Mouse (Mus musculus) lung, postnatal 10 days (tissue): ENCODE results near the gene Rfx4.

Source experiments
- DNase-seq: peaks from one replicate; pipeline ENCODE4 v3.0.0; 2021

Rfx4 gene

DNA sequence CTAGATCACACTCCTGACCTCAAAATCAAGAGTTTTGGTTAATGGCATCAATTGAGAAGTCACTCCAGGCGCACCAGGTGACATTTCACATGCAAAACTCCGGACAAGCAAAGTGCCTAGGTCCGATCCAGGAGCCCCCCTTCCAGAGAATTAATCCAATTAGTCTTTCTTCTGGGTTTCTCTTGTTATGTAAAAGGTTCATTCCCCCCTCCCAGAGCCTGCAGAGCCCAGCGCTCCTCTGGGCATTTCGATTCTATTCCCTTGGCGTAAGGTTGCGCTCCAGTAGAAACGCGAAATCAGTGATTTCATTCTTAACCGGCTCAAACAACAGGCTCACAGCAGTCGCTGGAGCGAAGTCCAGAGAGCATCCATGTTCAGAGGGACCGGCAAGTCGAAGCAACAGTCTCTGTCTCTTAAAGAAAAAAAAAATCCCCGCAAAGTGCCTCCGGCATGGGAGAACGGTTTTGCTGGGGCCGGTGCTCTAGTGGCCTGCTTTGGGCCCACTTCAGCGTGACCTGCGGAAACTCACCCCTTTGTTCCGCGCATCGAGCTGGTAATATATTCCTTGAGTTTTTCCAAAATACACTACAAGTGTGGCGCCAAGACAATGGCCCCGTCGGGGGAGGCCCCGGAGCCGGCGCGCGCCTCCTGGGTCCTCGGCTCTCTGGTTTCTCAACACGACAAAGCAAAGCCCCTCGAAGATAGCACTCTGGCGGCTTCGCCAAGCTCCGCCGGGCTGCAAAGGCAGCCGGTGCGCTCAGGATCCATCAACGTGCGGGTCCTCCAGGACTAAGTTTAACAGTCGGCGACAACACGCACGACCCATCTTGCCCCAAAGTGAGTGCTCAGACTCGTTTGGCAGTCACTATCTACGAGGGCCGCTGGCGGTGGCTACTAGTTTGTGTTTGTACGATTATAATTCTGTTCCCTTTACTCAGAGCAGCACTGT, 2.9 kb downstream of the Rfx4 start:
- DNase-seq, result no peak

DNA sequence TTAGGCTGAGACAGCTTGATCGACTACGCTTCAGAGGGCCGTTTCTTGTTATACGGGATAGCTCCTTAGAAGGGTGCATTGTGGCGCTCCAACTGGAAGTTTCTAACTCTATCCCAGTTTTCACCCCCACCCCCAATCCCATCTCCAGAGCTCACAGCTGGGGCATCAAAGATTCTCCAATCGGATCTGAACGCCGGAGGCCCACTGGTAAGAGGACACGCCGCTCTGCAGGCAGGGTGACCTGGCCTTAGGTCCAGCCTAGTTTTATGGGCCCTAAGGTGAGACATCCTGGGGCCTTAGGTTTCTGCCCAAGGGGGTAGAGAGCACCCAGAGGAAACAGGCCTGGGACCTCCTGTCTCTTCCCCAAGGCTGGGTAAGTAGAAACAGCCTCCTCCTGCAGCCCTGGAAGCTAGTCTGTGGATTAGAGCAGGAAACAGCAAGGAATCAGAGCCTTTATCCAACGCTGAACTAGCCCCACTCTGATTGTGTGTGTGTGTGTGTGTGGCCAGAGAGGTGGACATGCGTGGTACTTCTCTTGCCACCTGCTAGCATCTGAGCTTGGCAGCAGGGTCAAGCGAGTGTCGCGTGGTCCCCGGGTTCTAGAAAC, 3.8 kb downstream of the Rfx4 start:
- no peak for DNase-seq

DNA sequence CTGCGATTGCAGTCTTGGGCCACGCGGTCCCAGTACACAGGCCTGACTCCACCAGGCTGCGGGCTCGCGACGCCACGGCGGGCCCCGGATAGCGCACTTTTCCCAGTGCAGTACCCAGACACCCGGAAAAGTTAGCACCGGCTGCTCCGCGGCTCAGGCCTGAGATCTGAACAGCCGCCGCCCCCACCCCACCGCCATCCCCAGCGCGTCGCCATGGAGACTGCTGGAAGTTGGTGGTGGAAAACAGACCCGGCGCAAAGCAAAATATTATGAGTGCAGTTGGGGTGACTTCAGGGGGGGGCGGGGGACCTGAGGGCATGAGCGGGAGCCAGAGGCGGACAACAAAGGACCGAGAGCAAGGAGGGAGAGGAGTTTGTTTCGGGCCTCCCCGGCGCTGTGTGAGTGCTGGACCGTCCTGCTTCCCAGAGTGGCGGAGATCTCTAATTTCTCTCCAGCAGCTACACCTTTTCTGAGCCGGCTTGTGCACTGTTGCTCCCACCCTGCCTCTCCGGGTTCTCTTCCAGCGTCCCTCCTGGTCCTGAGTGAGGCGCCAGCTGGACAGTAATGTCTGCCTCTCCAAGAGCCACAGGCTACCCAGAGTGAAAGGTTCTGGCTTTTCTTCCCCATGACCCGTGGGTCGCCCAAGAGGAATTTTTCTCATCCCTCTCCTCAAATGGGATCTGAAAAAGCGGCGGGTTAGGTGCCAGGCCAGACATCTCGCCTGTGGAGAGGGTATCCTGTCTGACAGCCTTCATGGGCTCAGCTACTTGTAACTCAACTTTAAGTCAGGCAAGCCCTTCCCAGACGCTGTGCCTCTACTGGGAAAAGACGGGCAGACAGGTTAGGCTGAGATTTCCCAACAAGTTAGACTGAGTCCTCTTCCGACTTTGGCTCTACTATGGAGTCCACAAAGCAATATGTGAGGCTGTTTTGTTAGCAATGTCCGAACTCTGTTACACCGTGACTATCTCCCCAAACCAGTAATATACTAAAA, 4.6 kb downstream of the Rfx4 start:
- no peak for DNase-seq

DNA sequence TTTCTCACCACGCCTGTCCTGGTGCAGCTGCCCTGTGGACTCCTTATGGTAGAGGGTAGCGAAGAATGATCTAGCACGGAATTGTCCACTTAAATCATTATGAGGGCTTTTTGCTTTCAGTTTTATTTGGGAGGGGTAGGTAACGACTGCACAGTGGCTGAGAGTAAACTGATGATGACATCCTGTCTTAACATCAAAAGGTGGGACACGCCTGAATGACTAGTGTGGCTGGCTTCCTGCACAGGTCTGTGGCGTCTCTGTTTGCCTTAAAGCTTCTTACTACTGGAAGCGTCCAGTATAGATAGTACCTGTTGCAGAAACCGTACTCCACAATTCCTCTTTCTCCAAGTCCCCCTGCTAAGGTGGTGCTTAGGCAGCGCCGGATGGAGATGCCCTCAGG, 12.9 kb downstream of the Rfx4 start:
- DNase-seq, result no peak

DNA sequence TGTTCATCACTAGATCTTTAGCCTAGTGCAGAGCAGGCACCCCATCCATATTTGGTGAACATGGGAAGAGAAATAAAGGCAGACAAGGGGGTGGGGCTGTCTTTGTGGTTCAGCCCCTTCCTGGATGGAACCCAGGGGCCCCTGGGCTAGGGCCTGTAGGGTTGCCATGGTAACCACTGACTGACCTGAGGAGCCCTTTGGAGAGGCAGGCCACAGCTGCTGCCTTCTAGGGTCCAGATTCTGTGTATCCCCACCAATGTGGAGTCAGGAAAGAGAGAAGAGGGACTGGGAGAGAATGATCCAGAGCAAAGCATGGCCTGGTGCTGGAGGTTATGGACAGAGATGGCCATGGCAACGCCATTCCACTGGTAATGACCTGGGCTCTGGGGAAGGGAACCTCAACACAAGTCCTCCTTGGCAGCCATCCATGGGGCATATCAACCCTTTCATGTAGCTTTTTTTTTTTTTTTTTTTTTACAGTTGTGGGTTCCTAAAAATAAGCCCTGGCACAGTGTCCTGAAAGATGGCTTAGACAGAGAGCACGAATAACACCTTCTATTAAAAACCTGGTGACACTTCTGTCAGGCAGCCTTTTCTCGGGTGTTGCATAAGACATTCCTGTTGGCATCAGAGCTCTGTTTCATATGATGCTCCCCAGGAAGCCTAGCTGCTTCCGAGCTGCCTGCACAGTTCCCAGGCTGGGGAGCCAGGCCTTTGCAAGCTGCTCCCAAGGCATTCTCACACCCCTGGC, 16.7 kb downstream of the Rfx4 start:
- DNase-seq, result no peak

DNA sequence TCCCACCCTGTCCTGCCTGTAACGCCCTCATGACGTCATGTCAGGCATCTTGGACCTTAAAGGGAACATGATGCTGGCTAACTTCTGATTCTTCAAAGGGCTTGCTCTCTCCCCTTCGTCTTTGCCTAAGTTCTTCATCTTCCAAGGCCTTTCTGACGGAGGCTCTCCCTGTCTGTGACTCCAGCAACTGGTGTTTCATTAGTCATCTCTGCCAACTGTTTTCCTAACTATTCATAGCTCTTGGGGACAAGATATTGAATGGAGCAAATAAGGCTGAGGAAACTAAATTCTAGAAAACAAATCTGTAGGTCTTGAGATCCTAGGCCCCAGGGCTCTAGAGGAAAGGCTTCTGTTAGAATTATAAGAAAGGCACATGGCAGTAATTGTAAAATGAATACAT, 18.0 kb downstream of the Rfx4 start:
- DNase-seq, result no peak

DNA sequence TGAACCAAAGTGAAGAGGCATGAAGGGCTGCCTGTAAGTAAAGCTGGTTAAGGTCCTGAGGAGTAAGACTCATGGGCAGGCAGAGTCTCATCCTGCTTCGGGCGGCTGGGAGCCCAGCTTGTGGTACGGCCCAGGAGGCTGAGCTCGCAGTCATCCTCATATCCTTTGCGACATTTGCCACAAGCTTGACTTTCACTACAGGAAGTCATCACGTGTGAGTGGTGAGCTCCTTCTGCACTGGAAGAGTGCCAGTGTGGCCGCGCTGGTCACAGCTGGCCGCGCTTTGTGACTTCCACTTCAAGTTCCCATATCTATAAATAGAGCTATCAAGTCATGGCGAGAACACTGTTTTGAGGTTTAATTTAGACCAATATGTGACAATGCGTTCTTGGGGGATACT, 18.7 kb downstream of the Rfx4 start:
- DNase-seq, result peak; percentile 86

DNA sequence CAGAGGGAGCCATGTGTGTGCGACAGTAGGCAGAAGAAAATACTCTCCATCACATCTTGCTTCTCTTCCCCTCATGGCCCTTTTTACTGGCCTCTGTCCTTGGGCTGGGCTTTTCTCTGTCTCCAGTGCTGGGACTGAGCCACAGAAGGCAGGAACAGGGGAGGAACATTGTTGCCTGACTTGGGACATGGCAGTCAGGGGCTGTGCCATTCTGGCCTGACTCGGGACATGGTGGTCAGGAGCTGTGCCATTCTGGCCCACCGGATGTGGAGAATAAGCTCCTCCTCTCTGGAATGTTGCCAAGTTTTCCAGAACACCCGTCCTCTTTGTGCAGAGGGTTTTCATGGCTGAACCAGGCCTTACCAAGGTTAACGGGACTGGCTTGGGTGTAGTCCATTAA, 21.2 kb downstream of the Rfx4 start:
- no peak for DNase-seq

DNA sequence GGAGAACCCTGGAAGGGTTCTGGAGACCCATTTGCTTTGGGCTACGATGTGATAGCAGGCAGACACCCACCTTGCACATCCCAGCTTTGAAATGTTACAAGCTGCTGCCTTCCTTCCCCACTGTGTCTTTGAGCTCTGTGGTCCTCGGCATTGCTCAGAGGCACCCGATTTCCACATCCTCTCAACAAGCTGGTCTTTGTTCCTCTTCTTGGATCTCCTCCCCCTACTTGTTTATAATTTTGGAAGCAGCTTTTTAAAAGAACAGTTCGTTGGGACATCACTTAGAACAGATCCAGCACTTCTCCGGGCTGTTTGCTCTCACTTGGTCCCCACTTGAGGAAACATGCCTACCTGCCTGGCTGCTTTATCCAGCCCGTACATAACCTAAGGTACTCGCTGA, 22.1 kb downstream of the Rfx4 start:
- no peak for DNase-seq

DNA sequence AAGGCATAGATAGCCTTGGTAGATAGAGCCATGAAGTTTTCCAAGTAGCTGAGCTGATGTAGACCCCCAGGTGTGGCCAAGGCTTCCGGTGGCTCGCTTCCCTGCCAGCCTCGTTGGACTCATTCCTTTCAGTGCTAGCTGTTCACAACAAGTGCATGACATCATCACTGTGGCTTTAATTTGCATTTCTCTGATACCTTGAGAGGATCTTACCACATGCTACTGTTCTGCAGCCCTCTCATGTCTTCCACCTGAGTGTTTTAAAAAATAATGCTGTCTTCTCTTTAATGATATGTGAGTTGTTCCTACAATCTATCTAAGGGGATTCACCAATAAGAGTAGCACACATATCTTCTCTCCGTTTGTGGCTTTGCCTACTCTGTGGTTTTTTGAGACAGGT, 25.0 kb downstream of the Rfx4 start:
- DNase-seq, result no peak

DNA sequence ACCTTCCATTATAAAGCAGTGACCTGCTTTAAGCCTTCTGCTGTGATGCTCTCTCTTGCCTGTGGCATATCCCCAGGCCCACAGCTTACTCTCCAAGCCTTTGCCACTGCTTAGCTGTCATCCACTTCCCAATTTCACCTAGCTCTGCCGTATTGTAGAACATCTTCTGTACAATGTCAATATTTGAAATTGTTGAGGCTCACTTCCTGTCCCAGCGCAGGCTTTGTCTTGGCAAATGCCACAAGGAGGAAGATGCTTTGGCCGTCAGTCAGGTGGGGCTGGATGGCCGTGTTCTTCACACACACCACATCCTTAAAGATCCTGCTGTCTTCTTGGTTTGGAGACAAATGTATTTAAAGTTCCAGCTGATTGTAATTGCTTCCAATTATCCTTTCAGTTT, 29.5 kb downstream of the Rfx4 start:
- DNase-seq, result no peak

DNA sequence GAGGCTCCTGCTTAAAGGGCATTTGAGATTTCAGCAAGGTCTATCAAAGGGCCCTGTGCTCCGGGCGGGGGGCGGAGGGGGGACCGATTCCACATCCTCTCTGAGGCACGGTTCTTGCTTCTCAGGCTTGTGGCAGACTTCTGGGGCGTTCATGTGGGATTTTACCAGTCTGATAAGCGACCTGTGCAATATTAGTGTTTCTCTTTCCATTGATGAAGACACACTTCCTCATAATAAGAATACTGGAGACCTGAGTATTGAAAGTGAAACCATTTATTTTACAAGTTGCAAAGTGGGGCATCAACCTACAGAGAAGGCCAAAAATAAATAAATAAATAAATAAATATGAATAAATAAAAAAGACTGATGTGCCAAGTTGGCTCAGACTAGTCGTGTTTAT, 34.5 kb downstream of the Rfx4 start:
- no peak for DNase-seq

DNA sequence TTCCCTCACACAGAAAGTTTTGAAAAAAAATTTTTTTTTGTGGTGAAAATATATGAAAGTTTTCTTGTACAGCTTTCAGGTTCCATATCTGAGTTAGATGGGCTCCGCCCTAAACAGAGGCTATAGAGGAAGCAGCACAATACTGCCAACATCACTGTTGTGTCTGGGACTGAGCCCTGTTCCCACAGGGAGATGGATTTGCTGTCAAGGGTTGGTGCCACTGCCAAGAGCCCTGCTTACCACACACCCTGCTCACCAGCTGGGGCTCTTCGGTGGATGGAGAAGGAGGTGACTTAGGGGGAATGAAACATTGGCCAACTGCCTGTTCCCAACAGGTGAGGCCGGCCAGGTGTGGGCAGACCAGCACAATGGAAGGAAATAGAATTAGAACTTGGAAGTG, 35.3 kb downstream of the Rfx4 start:
- peak; percentile 29 for DNase-seq

DNA sequence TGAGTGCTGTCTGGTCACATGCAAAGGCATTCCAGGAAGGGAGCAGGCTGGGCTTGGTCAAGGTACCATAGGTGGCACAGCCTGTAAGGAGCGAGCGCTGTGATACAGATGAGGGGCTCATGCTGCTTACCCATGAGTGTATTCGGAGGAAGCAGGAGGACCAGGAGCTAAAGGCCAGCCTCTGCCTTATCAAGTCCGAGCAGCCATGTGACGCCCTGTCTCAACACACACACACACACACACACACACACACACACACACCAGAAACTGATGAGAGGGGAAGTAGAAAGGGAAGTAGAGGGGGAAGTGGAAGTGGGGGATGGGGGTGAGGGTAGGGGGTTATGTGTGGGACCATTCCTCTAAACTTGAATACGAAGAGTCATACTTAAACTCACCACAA, 45.7 kb downstream of the Rfx4 start:
- no peak for DNase-seq

DNA sequence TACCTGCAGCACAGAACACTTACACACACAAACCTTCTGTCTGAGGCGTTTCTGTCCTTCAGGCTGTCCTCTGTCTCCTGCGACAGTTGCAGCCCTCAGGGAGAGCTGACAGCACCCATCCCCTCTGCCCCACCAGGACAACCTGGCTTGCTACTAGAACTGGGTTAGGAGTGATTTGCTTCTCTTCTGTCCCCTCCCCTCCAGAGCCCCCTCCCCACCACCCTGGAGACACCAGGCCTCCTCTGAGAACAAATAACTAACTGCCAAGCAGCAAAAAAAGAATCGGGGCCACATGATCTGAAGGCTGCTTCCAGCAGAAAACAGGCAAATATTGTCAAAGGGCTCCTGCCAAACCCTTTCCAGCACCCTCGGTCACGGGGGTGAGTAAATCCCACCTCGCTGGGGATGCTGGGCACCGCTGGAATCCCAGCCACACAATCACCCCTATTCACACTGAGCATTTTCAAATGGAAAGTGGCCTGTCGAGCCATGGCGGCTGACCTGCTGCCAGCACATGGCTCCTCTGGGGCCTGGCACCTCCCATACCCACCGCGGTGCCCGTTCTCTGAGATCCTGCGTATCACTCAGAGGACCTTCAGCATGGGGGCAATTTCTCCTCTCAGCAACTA, 47.5 kb downstream of the Rfx4 start:
- no peak for DNase-seq

DNA sequence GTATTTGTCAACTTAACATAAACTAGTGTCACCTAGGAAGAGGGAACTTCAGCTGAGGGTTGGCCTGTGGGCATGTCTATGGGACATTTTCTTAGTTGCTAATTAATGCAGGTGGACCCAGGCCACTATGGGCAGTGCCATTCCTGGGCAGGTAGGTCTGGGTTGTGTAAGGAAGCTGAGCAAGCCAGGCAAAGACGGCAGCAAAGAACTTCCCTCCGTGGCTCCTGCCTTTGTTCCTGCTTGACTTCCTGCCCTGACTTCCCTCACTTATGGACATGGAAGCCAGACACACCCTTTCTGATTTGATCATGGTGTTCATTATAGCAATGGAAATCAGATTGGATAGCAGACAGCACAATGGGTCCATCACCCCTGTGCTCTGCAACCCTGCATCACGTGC, 49.7 kb downstream of the Rfx4 start:
- no peak for DNase-seq

DNA sequence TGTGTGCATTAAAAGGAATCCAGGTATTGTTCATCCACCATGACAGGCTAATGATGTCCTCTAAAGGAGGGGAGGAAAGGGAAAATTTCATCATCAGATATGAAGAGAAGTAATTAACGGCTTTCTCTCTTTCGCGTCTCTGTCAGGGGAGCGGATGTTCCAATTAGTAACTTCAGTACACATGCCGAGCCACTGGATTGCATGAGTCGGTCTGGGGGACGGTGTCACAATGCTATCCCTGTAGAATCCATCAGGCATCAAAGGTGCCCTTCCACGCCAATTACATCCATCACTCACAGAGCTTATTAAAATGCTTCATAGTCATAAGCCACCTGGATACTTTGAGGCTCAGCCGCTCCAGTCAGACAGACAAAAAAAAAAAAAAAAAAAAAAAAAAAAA, 51.3 kb downstream of the Rfx4 start:
- no peak for DNase-seq

DNA sequence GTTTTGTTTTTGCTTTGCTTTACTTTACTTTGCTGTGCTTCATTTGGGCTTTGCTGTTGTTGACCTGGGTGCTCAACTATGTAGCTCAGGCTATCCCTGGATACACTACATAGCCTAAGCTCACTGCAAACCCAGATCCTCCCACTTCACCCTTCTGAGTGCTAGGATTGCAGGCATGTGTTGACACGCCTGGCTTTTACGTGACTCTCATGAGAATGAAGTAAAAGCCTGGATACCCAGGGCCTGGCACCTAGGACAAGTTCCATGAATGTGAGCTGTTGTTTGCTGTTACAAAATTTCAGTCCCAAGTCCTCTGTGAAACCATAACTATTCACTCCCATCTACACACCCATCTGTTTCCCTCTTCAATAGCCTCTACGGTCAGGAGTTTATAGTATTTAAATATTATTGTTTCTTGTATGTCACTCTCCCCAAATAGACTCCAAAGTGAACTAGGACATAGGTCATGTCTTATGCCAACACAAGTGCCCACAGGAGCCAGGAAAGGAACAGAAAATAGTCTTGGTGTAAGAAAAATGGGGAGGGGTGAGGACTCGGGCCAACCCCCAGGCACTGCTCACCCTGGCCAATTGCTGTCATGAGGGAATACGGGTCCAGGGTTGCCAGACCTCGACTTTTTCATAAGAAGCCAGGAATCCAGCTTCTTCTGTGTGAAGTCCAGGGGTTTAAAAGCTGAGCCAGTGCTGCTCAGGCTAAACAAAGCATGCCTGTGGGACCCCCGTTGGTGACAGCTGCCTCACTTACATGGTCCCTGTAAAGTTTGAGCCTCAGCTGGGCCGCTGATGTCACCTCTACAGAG, 54.4 kb downstream of the Rfx4 start:
- peak; percentile 17 for DNase-seq

DNA sequence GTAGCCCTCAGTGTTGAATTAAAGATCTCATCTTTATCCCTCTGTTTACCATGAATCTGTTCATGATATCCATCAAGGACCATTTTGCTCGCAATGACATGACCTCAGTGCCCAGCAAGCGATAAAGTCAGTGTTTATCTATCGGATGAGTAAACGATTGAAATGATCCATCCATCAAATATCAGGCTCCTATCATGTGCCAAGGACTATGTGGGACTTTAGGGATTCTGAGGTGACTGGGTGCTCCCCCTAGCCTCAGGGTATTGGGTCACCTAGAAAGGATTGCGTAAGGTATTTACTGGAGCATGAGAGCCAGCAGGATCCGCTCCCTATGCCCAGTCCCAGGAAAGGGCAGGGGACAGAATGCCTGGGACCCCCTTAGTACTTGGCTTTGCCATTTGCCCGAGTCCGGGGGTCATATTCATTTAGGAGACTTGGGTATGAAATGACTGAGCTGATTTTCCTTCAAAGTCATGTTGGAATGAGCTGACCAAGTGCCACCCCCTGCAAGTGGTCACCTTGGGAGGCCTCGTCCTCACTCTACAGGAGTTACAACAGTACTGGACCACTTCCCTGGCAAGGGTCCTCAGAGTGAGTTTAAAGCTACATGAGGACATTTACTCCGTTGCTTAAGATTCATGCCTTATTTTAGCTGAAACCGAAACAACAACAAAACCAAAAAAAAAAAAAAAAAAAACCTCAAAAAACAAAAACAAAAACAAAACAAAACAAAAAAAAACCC, 55.5 kb downstream of the Rfx4 start:
- no peak for DNase-seq

DNA sequence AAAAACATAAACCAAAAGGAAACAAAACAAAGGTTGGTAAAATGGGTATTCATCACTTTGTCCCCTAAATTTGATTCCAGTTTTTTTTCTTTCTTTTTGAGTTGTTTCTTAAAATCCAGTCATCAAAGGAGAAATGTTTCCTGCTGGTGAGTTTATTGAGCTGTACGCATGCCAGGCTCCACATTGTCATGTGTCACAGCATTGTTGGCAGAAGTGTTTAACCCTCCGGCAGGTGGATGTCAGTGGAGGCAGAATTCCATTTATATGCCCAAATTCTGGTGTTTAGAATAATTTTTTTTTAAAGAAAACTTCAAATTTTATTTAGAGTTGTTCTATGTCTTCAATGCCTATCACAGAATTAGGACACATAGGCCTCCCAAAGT, 56.0 kb downstream of the Rfx4 start:
- no peak for DNase-seq
